Mouse (Mus musculus): ENCODE data around the gene Ddx11. TPM values are rescaled to one million over a fixed set of nuclear protein-coding genes. Genes with fewer than 3 reads are reported as not detected.

Gene Ddx11
- polyA plus RNA-seq, 1 experiment from 2014 or later = 22.8 TPM

- peaks cover 15% of the 10 kb centered on the region for H3K4me1 ChIP-seq (replicated peaks)
- H3K4me3 ChIP-seq = peak overlapping the region; percentile 89
- H3K27me3 ChIP-seq (ENCODE audit: insufficient read depth, poor library complexity, severe bottlenecking) = no peaks in the 10 kb centered on the region
- peak overlapping the region; percentile 97 for H3K27ac ChIP-seq
- WGBS = 1% methylated on average over 41 of the region's 41 CpGs
- no peak for DNase-seq (ENCODE audit: low spot score)
- H3K9me3 ChIP-seq = no peaks in the 10 kb centered on the region
- peaks cover 5% of the 10 kb centered on the region; the same call in 1 of the 2 replicates for H3K36me3 ChIP-seq
These were observed 22.5 kb upstream of the Ddx11 start for GRCm38 (mm10) chr17:66100566-66101379.

- peak within 1 kb of the TSS; percentile 97 for H3K27ac ChIP-seq
- H3K9me3 ChIP-seq = no peaks in the 10 kb centered on the region
- peaks cover 5% of the 10 kb centered on the region; the same call in 1 of the 2 replicates for H3K36me3 ChIP-seq
- H3K4me3 ChIP-seq = peak within 1 kb of the TSS; percentile 89
- H3K27me3 ChIP-seq (ENCODE audit: insufficient read depth, poor library complexity, severe bottlenecking) = no peaks in the 10 kb centered on the region
- under 1% methylated on average over 67 of the region's 67 CpGs for WGBS
- peaks cover 15% of the 10 kb centered on the region for H3K4me1 ChIP-seq (replicated peaks)
- peak; percentile 96 for DNase-seq (ENCODE audit: low spot score)
These were observed 21.7 kb upstream of the Ddx11 start, which contains the start of gene Ndufv2 for GRCm38 (mm10) chr17:66101380-66102330. TSS of gene Ndufv2 (minus strand) at chr17:66101559.

- Histone ChIP-seq H3K27me3 (ENCODE audit: insufficient read depth, poor library complexity, severe bottlenecking) (no peaks in the 10 kb centered on the region), H3K4me1 (replicated peaks) (peaks cover 12% of the 10 kb centered on the region), H3K27ac (no peak overlapping the region), H3K36me3 (no peaks in the 10 kb centered on the region), H3K9me3 (no peaks in the 10 kb centered on the region), H3K4me3 (no peak overlapping the region)
- WGBS = 88% methylated on average over 7 of the region's 7 CpGs
- no peak for DNase-seq (ENCODE audit: low spot score)
These were observed 19.2 kb upstream of the Ddx11 start for GRCm38 (mm10) chr17:66104076-66104475.

- no peaks in the 10 kb centered on the region for H3K36me3 ChIP-seq
- no peak overlapping the region for H3K4me3 ChIP-seq
- no peak overlapping the region for H3K27ac ChIP-seq
- WGBS = 56% methylated on average over 10 of the region's 10 CpGs
- H3K4me1 ChIP-seq (replicated peaks) = peaks cover 19% of the 10 kb centered on the region
- DNase-seq (ENCODE audit: low spot score) = peak; percentile 59
- no peaks in the 10 kb centered on the region for H3K9me3 ChIP-seq
- H3K27me3 ChIP-seq (ENCODE audit: insufficient read depth, poor library complexity, severe bottlenecking) = no peaks in the 10 kb centered on the region
These were observed 16.6 kb upstream of the Ddx11 start for GRCm38 (mm10) chr17:66106601-66107267.

- peaks cover 23% of the 10 kb centered on the region for H3K4me1 ChIP-seq (replicated peaks)
- DNase-seq (ENCODE audit: low spot score) = no peak
- H3K36me3 ChIP-seq = no peaks in the 10 kb centered on the region
- no peak overlapping the region for H3K27ac ChIP-seq
- no peak overlapping the region for H3K4me3 ChIP-seq
- no peaks in the 10 kb centered on the region for H3K9me3 ChIP-seq
- 74% methylated on average over 8 of the region's 8 CpGs for WGBS
- no peaks in the 10 kb centered on the region for H3K27me3 ChIP-seq (ENCODE audit: insufficient read depth, poor library complexity, severe bottlenecking)
These were observed 15.9 kb upstream of the Ddx11 start for GRCm38 (mm10) chr17:66107466-66107865.

- no peak for DNase-seq (ENCODE audit: low spot score)
- peaks cover 25% of the 10 kb centered on the region for H3K4me1 ChIP-seq (replicated peaks)
- 85% methylated on average over 4 of the region's 4 CpGs for WGBS
- no peaks in the 10 kb centered on the region for H3K27me3 ChIP-seq (ENCODE audit: insufficient read depth, poor library complexity, severe bottlenecking)
- no peak overlapping the region for H3K4me3 ChIP-seq
- H3K36me3 ChIP-seq = no peaks in the 10 kb centered on the region
- H3K9me3 ChIP-seq = no peaks in the 10 kb centered on the region
- H3K27ac ChIP-seq = no peak overlapping the region
These were observed 15.1 kb upstream of the Ddx11 start for GRCm38 (mm10) chr17:66108198-66108597.

- H3K27ac ChIP-seq = peak overlapping the region; percentile 92
- H3K27me3 ChIP-seq (ENCODE audit: insufficient read depth, poor library complexity, severe bottlenecking) = no peaks in the 10 kb centered on the region
- 66% methylated on average over 6 of the region's 6 CpGs for WGBS
- DNase-seq (ENCODE audit: low spot score) = no peak
- peaks cover 25% of the 10 kb centered on the region for H3K4me1 ChIP-seq (replicated peaks)
- no peaks in the 10 kb centered on the region for H3K9me3 ChIP-seq
- H3K36me3 ChIP-seq = peaks cover 22% of the 10 kb centered on the region
- peak overlapping the region; percentile 92 for H3K4me3 ChIP-seq
These were observed 12.6 kb upstream of the Ddx11 start for GRCm38 (mm10) chr17:66110746-66111145.

GRCm38 (mm10) chr17:66111402-66111959 is 11.8 kb upstream of the Ddx11 start, which contains the start of gene Washc1:
TSS of gene Washc1 (plus strand) at chr17:66111545.
- H3K27me3 ChIP-seq (ENCODE audit: insufficient read depth, poor library complexity, severe bottlenecking) = no peaks in the 10 kb centered on the region
- WGBS = under 1% methylated on average over 41 of the region's 41 CpGs
- H3K4me1 ChIP-seq (replicated peaks) = peaks cover 25% of the 10 kb centered on the region
- DNase-seq (ENCODE audit: low spot score) = peak; percentile 95
- H3K4me3 ChIP-seq = peak within 1 kb of the TSS; percentile 92
- H3K9me3 ChIP-seq = no peaks in the 10 kb centered on the region
- peak within 1 kb of the TSS; percentile 92 for H3K27ac ChIP-seq
- H3K36me3 ChIP-seq = peaks cover 29% of the 10 kb centered on the region

GRCm38 (mm10) chr17:66112166-66112565 is 11.2 kb upstream of the Ddx11 start:
- Histone ChIP-seq H3K4me3 (peak overlapping the region; percentile 92), H3K9me3 (no peaks in the 10 kb centered on the region), H3K27me3 (ENCODE audit: insufficient read depth, poor library complexity, severe bottlenecking) (no peaks in the 10 kb centered on the region), H3K36me3 (peaks cover 36% of the 10 kb centered on the region), H3K27ac (peak overlapping the region; percentile 92), H3K4me1 (replicated peaks) (peaks cover 25% of the 10 kb centered on the region)
- no peak for DNase-seq (ENCODE audit: low spot score)
- WGBS = 57% methylated on average over 4 of the region's 4 CpGs

- 89% methylated on average over 8 of the region's 8 CpGs for WGBS
- no peak for DNase-seq (ENCODE audit: low spot score)
- H3K27me3 ChIP-seq (ENCODE audit: insufficient read depth, poor library complexity, severe bottlenecking) = no peaks in the 10 kb centered on the region
- H3K4me1 ChIP-seq (replicated peaks) = peaks cover 2% of the 10 kb centered on the region
- no peak overlapping the region for H3K27ac ChIP-seq
- H3K4me3 ChIP-seq = no peak overlapping the region
- no peaks in the 10 kb centered on the region for H3K9me3 ChIP-seq
- peaks cover 61% of the 10 kb centered on the region for H3K36me3 ChIP-seq
These were observed 4.3 kb upstream of the Ddx11 start for GRCm38 (mm10) chr17:66118991-66119390.

GRCm38 (mm10) chr17:66120701-66121100 is 2.6 kb upstream of the Ddx11 start:
- Histone ChIP-seq H3K9me3 (no peaks in the 10 kb centered on the region), H3K36me3 (peaks cover 44% of the 10 kb centered on the region), H3K27me3 (ENCODE audit: insufficient read depth, poor library complexity, severe bottlenecking) (no peaks in the 10 kb centered on the region), H3K4me1 (replicated peaks) (peaks cover 18% of the 10 kb centered on the region), H3K4me3 (no peak overlapping the region), H3K27ac (no peak overlapping the region)
- no peak for DNase-seq (ENCODE audit: low spot score)
- 73% methylated on average over 1 of the region's 1 CpGs for WGBS
